In the genomic region with DNA sequence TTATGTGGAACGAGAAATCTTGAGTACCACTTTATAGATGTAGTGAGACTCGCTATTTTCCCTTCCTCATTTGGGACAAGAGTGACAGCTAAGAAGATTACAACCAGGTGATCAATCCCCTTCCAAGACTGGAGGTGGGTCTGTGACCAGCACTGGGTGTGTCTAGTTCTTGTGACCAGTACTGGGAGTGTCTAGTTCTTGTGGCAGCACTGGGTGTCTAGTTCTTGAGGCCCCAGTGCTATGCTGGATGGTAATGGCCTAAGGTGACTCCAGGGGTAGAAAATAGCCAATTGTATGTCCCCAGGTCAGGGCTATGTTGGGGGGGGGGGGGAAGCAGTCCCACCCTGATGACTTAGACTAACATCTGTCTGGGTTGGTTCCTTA, we compare ENCODE assay signal across 14 mouse cellular contexts. TPM values are rescaled to one million over a fixed set of nuclear protein-coding genes. Genes with fewer than 3 reads are reported as not detected.
DNase-seq lines count a peak whose midpoint lies in the region; ATAC-seq and TF ChIP-seq lines count a peak whose summit lies in the region.
"Had no signal": no experiment of that assay in that cellular context is flagged by ENCODE, and none has a peak within 500 bp of the region (broad histone marks: within the 10 kb centered on the region; RNA-seq: fewer than 3 reads in every experiment).

No protein-coding gene starts in this region.

- H3K4me3 ChIP-seq in forebrain, embryonic 11.5 days (ENCODE audit: low read depth, low read length): no peak overlapping the region
- H3K4me3 ChIP-seq in forebrain, embryonic 16.5 days (replicated peaks; ENCODE audit: low read length): no peak overlapping the region
- H3K4me3 ChIP-seq in kidney, postnatal 0 days (replicated peaks; ENCODE audit: low read depth, low read length): no peak overlapping the region
- no peak overlapping the region for H3K4me3 ChIP-seq in intestine, embryonic 16.5 days (ENCODE audit: low read length)
- H3K4me3 ChIP-seq: embryonic facial prominence, embryonic 12.5 days; midbrain, embryonic 10.5 days had no signal

- peak; percentile 29; the same call in 1 of the 2 replicates for ATAC-seq in forebrain, embryonic 11.5 days (replicated peaks; ENCODE audit: low FRiP score)
- no peak for ATAC-seq in forebrain, embryonic 16.5 days
- peak; percentile 24; the same call in 1 of the 2 replicates for ATAC-seq in kidney, postnatal 0 days (replicated peaks; ENCODE audit: low FRiP score, low read depth)
- peak; percentile 66 for ATAC-seq in intestine, embryonic 16.5 days

- TF ChIP-seq CTCF in kidney, postnatal 0 days (IDR thresholded peaks at IDR 0.05; ENCODE audit: low read depth): no peak

- DNase-seq in forebrain, embryonic 11.5 days (ENCODE audit: low spot score): no peak
- DNase-seq in kidney, postnatal 0 days (ENCODE audit: low spot score): no peak
- DNase-seq in kidney, postnatal 36 days: no peak
- DNase-seq in A20 (ENCODE audit: low read depth, low spot score): peak; percentile 27
- no peak for DNase-seq in thymus, postnatal 4 days
- DNase-seq in right cerebral cortex, adult 2 months (ENCODE audit: low spot score in 2 of 2): no peak
- DNase-seq: cerebellum, adult 11 months; layer of hippocampus, adult 9-11 months; right cerebral cortex, postnatal 25 days; thymus, adult 18-20 months had no signal

- no peaks in the 10 kb centered on the region for H3K4me1 ChIP-seq in forebrain, embryonic 11.5 days (replicated peaks; ENCODE audit: control insufficient read depth, insufficient read depth, low read length)
- peaks cover 7% of the 10 kb centered on the region for H3K4me1 ChIP-seq in forebrain, embryonic 16.5 days (replicated peaks; ENCODE audit: control insufficient read depth, insufficient read depth, low read length)
- no peaks in the 10 kb centered on the region for H3K4me1 ChIP-seq in kidney, postnatal 0 days (replicated peaks; ENCODE audit: insufficient read depth, low read length)
- peaks cover 22% of the 10 kb centered on the region for H3K4me1 ChIP-seq in intestine, embryonic 16.5 days (ENCODE audit: control insufficient read depth, insufficient read depth, low read length)

- peaks cover 8% of the 10 kb centered on the region; the same call in 1 of the 2 replicates for H3K36me3 ChIP-seq in forebrain, embryonic 11.5 days (ENCODE audit: control insufficient read depth, insufficient read depth, low read length)
- peaks cover 11% of the 10 kb centered on the region for H3K36me3 ChIP-seq in forebrain, embryonic 16.5 days (ENCODE audit: control insufficient read depth, insufficient read depth)
- H3K36me3 ChIP-seq in kidney, postnatal 0 days (ENCODE audit: insufficient read depth, low read length): peaks cover 24% of the 10 kb centered on the region
- H3K36me3 ChIP-seq in intestine, embryonic 16.5 days (ENCODE audit: control insufficient read depth, insufficient read depth, low read length): peaks cover 12% of the 10 kb centered on the region

- H3K4me2 ChIP-seq in forebrain, embryonic 11.5 days (ENCODE audit: low read depth, low read length, severe bottlenecking): no peak overlapping the region
- H3K4me2 ChIP-seq in forebrain, embryonic 16.5 days (ENCODE audit: low read length): no peak overlapping the region
- no peak overlapping the region for H3K4me2 ChIP-seq in kidney, postnatal 0 days (ENCODE audit: low read length)
- peak overlapping the region; percentile 16; the same call in 1 of the 2 replicates for H3K4me2 ChIP-seq in intestine, embryonic 16.5 days (ENCODE audit: low read depth, low read length)
- H3K4me2 ChIP-seq: embryonic facial prominence, embryonic 12.5 days had no signal

- H3K27ac ChIP-seq in forebrain, embryonic 11.5 days (ENCODE audit: low read depth, low read length): no peak overlapping the region
- no peak overlapping the region for H3K27ac ChIP-seq in forebrain, embryonic 16.5 days (ENCODE audit: low read length)
- H3K27ac ChIP-seq in kidney, postnatal 0 days: no peak overlapping the region
- peak overlapping the region; percentile 18; the same call in 1 of the 2 replicates for H3K27ac ChIP-seq in intestine, embryonic 16.5 days (ENCODE audit: low read length)
- H3K27ac ChIP-seq: embryonic facial prominence, embryonic 12.5 days; midbrain, embryonic 10.5 days had no signal

- H3K9me3 ChIP-seq in forebrain, embryonic 11.5 days (ENCODE audit: control insufficient read depth, low read length): no peaks in the 10 kb centered on the region
- H3K9me3 ChIP-seq in forebrain, embryonic 16.5 days (ENCODE audit: control insufficient read depth, low read length): no peaks in the 10 kb centered on the region
- H3K9me3 ChIP-seq in kidney, postnatal 0 days (replicated peaks; ENCODE audit: low read length): no peaks in the 10 kb centered on the region
- H3K9me3 ChIP-seq in intestine, embryonic 16.5 days (ENCODE audit: control insufficient read depth, low read length): no peaks in the 10 kb centered on the region
- H3K9me3 ChIP-seq: embryonic facial prominence, embryonic 12.5 days; midbrain, embryonic 10.5 days had no signal

- no peak overlapping the region for H3K9ac ChIP-seq in forebrain, embryonic 11.5 days (ENCODE audit: low read length)
- H3K9ac ChIP-seq in forebrain, embryonic 16.5 days (replicated peaks; ENCODE audit: low read depth, low read length): no peak overlapping the region
- H3K9ac ChIP-seq in kidney, postnatal 0 days (ENCODE audit: low read depth, low read length): no peak overlapping the region
- no peak overlapping the region for H3K9ac ChIP-seq in intestine, embryonic 16.5 days (ENCODE audit: low read depth, low read length)
- H3K9ac ChIP-seq: embryonic facial prominence, embryonic 12.5 days had no signal

- WGBS in forebrain, embryonic 11.5 days: 91% methylated on average over 2 of the region's 2 CpGs
- WGBS in forebrain, embryonic 16.5 days: 72% methylated on average over 2 of the region's 2 CpGs
- 68% methylated on average over 2 of the region's 2 CpGs for WGBS in kidney, postnatal 0 days
- 50% methylated on average over 2 of the region's 2 CpGs for WGBS in intestine, embryonic 16.5 days

- H3K27me3 ChIP-seq in forebrain, embryonic 11.5 days (ENCODE audit: control insufficient read depth, insufficient read depth, low read length): no peaks in the 10 kb centered on the region
- H3K27me3 ChIP-seq in forebrain, embryonic 16.5 days (replicated peaks; ENCODE audit: control insufficient read depth, insufficient read depth, low read length): no peaks in the 10 kb centered on the region
- no peaks in the 10 kb centered on the region for H3K27me3 ChIP-seq in kidney, postnatal 0 days (ENCODE audit: insufficient read depth, low read length)
- H3K27me3 ChIP-seq in intestine, embryonic 16.5 days (replicated peaks; ENCODE audit: control insufficient read depth, insufficient read depth, low read length): no peaks in the 10 kb centered on the region
- H3K27me3 ChIP-seq: embryonic facial prominence, embryonic 12.5 days had no signal

RNA-seq across cellular contexts. Expression of gene Arfgap2, which starts 14.6 kb away (rescaled TPM):
- 84.0 and 89.1 TPM in 2 replicates for polyA plus RNA-seq in forebrain, embryonic 11.5 days (2014; fragmentation: Nextera tagmentation; extraction: Ambion mirVana)
- 77.5 and 77.7 TPM in 2 replicates for polyA plus RNA-seq in forebrain, embryonic 16.5 days (2015; fragmentation: Nextera tagmentation; extraction: Ambion mirVana)
- polyA plus RNA-seq in kidney, postnatal 0 days (2015; fragmentation: Nextera tagmentation; extraction: Ambion mirVana): 66.6 and 73.9 TPM in 2 replicates
- 68.4 and 73.1 TPM in 2 replicates for polyA plus RNA-seq in intestine, embryonic 16.5 days (2015; fragmentation: Nextera tagmentation; extraction: Ambion mirVana)

RNA-seq across cellular contexts. Expression of gene Pacsin3, which starts 23.6 kb away (rescaled TPM):
- polyA plus RNA-seq in forebrain, embryonic 11.5 days (2014; fragmentation: Nextera tagmentation; extraction: Ambion mirVana): 28.9 and 34.8 TPM in 2 replicates
- polyA plus RNA-seq in forebrain, embryonic 16.5 days (2015; fragmentation: Nextera tagmentation; extraction: Ambion mirVana): 19.2 and 20.4 TPM in 2 replicates
- polyA plus RNA-seq in kidney, postnatal 0 days (2015; fragmentation: Nextera tagmentation; extraction: Ambion mirVana): 32.7 and 36.8 TPM in 2 replicates
- 17.0 and 21.0 TPM in 2 replicates for polyA plus RNA-seq in intestine, embryonic 16.5 days (2015; fragmentation: Nextera tagmentation; extraction: Ambion mirVana)

RNA-seq across cellular contexts. Expression of gene Ddb2, which starts 42.6 kb away (rescaled TPM):
- 9.9 and 10.8 TPM in 2 replicates for polyA plus RNA-seq in forebrain, embryonic 11.5 days (2014; fragmentation: Nextera tagmentation; extraction: Ambion mirVana)
- 16.6 and 17.0 TPM in 2 replicates for polyA plus RNA-seq in forebrain, embryonic 16.5 days (2015; fragmentation: Nextera tagmentation; extraction: Ambion mirVana)
- polyA plus RNA-seq in kidney, postnatal 0 days (2015; fragmentation: Nextera tagmentation; extraction: Ambion mirVana): 13.6 and 15.5 TPM in 2 replicates
- polyA plus RNA-seq in intestine, embryonic 16.5 days (2015; fragmentation: Nextera tagmentation; extraction: Ambion mirVana): 14.4 and 15.2 TPM in 2 replicates
